Mouse (Mus musculus) spleen, embryonic (tissue): ENCODE measurements at regions not wholly inside any gene's neighbourhood (a gene's known extent, or its start where the extent isn't known, plus 50 kb on each side); places are given as distances from the start of the nearest gene placed in this dataset.
"Not testable (repeated sequence)": the region's sequence is repeated elsewhere in the genome, so short reads cannot be mapped to it uniquely, and the experiment has no call there.

Experiments used
- CTCF ChIA-PET: fragments of 350-600 bp; sonication (Branson Sonifier 250); formaldehyde crosslinking; loops from one replicate; lab custom pipeline; 2022; lab: Charles Lee

- CTCF ChIA-PET = no interaction called here
Observed at GRCm38 (mm10) chr15:8831720-8832620, 121.4 kb upstream of the Slc1a3 start.

- CTCF ChIA-PET = no interaction called here
Observed at GRCm38 (mm10) chr15:8824861-8825260, 114.3 kb upstream of the Slc1a3 start.

- CTCF ChIA-PET = not testable (repeated sequence)
Observed at GRCm38 (mm10) chr15:8822795-8823194, 112.2 kb upstream of the Slc1a3 start.

GRCm38 (mm10) chr15:8817542-8817941 is 107.0 kb upstream of the Slc1a3 start:
- CTCF ChIA-PET = no interaction called here

GRCm38 (mm10) chr15:8816501-8817368 is 106.2 kb upstream of the Slc1a3 start:
- CTCF ChIA-PET = no interaction called here

- CTCF ChIA-PET = no interaction called here
Observed at GRCm38 (mm10) chr15:8815958-8816357, 105.4 kb upstream of the Slc1a3 start.

- CTCF ChIA-PET = no interaction called here
Observed at GRCm38 (mm10) chr15:8815277-8815676, 104.7 kb upstream of the Slc1a3 start.

GRCm38 (mm10) chr15:8806354-8806753 is 95.8 kb upstream of the Slc1a3 start:
- CTCF ChIA-PET = no interaction called here

- CTCF ChIA-PET = not testable (repeated sequence)
Observed at GRCm38 (mm10) chr15:8805565-8805964, 95.0 kb upstream of the Slc1a3 start.

- CTCF ChIA-PET = no interaction called here
Observed at GRCm38 (mm10) chr15:8802058-8802457, 91.5 kb upstream of the Slc1a3 start.

GRCm38 (mm10) chr15:8797015-8797414 is 86.5 kb upstream of the Slc1a3 start:
- CTCF ChIA-PET = no interaction called here

GRCm38 (mm10) chr15:8792106-8792505 is 81.5 kb upstream of the Slc1a3 start:
- CTCF ChIA-PET = no interaction called here

- CTCF ChIA-PET = no interaction called here
Observed at GRCm38 (mm10) chr15:8789924-8790323, 79.4 kb upstream of the Slc1a3 start.

GRCm38 (mm10) chr15:8789000-8789399 is 78.4 kb upstream of the Slc1a3 start:
- CTCF ChIA-PET = no interaction called here

- CTCF ChIA-PET = no interaction called here
Observed at GRCm38 (mm10) chr15:8785537-8785936, 75.0 kb upstream of the Slc1a3 start.

- CTCF ChIA-PET = no interaction called here
Observed at GRCm38 (mm10) chr15:8783567-8783966, 73.0 kb upstream of the Slc1a3 start.

- CTCF ChIA-PET = no interaction called here
Observed at GRCm38 (mm10) chr15:8783036-8783435, 72.5 kb upstream of the Slc1a3 start.

- CTCF ChIA-PET = no interaction called here
Observed at GRCm38 (mm10) chr15:8782131-8782507, 71.6 kb upstream of the Slc1a3 start.

- CTCF ChIA-PET = no interaction called here
Observed at GRCm38 (mm10) chr15:8781159-8782130, 70.9 kb upstream of the Slc1a3 start.

- CTCF ChIA-PET = no interaction called here
Observed at GRCm38 (mm10) chr15:8780371-8780866, 69.9 kb upstream of the Slc1a3 start.
